8 mouse cellular contexts compared by ENCODE assay signal in the genomic region with DNA sequence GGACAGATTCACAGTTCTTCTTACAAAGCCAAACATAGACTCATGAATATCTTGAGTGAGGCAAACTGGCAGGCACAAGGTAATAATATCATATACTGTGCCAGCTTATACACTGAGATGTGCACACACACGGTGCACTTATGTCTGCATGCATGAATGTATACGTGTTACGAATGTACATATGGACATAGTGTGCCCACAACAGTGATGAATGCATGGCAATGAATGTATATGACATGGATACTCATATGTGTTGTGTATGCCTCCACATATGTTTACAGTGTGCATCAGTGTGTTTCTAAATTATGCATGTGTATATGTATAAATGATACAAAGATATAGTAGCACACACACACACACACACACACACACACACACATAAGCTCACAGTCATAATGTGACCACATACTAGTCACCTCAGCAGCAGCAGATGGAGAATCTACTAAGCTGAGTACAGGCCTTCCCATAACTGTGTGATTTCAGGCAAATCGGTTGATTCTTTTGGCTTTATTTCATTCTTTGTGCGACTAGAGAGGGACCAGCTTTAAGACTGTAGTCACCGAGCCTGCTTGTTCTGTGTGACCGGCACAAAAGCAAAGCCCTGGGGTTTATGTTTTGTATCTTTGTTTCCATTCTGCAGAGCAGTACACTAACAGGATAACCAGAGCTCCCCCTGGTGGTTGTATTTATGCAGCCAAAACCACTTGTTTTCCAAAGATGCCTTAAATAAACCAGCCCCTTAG.
A peak's percentile ranks its signal among the peaks of the same experiment; 100 is the strongest.
DNase-seq lines count a peak whose midpoint lies in the region; ATAC-seq and TF ChIP-seq lines count a peak whose summit lies in the region.

No protein-coding gene starts in this region.

- no peak overlapping the region for H3K27ac ChIP-seq in thymus, adult 2 months (ENCODE audit: control insufficient read depth, insufficient read depth, low read length)
- H3K27ac ChIP-seq in intestine, embryonic 14.5 days (ENCODE audit: low read depth): no peak overlapping the region
- peak overlapping the region; percentile 68; the same call in 1 of the 2 replicates for H3K27ac ChIP-seq in midbrain, embryonic 10.5 days (replicated peaks)

- H3K9ac ChIP-seq in intestine, embryonic 14.5 days (ENCODE audit: low read length): no peak overlapping the region

- WGBS in thymus, adult 2 months: 54% methylated on average over 7 of the region's 7 CpGs
- 50% methylated on average over 7 of the region's 7 CpGs for WGBS in intestine, embryonic 14.5 days
- WGBS in midbrain, embryonic 10.5 days: 47% methylated on average over 7 of the region's 7 CpGs

- no peaks in the 10 kb centered on the region for H3K9me3 ChIP-seq in intestine, embryonic 14.5 days (ENCODE audit: control insufficient read depth, low read length)
- H3K9me3 ChIP-seq in midbrain, embryonic 10.5 days (replicated peaks): no peaks in the 10 kb centered on the region

- no peak for TF ChIP-seq CTCF in thymus, adult 2 months (IDR thresholded peaks at IDR 0.05; ENCODE audit: borderline replicate concordance, control insufficient read depth, extremely low read depth, insufficient read depth, low read length, poor library complexity)

- no peak overlapping the region for H3K4me3 ChIP-seq in thymus, adult 2 months (ENCODE audit: control insufficient read depth, insufficient read depth, low read length)
- no peak overlapping the region for H3K4me3 ChIP-seq in intestine, embryonic 14.5 days (ENCODE audit: low read depth, low read length)
- H3K4me3 ChIP-seq in midbrain, embryonic 10.5 days: no peak overlapping the region

- H3K4me1 ChIP-seq in thymus, adult 2 months (replicated peaks; ENCODE audit: control insufficient read depth, insufficient read depth, low read length): no peaks in the 10 kb centered on the region
- H3K4me1 ChIP-seq in intestine, embryonic 14.5 days (replicated peaks; ENCODE audit: control insufficient read depth, insufficient read depth, low read length): no peaks in the 10 kb centered on the region
- H3K4me1 ChIP-seq in midbrain, embryonic 10.5 days: no peaks in the 10 kb centered on the region

- ATAC-seq in common myeloid progenitor, adult 5-6 weeks (replicated peaks; ENCODE audit: low read depth, poor library complexity, severe bottlenecking): peak; percentile 72; the same call in 1 of the 2 replicates
- ATAC-seq in intestine, embryonic 14.5 days (replicated peaks; ENCODE audit: low FRiP score, low TSS enrichment, low read depth): peak; percentile 63

- H3K27me3 ChIP-seq in thymus, adult 2 months (ENCODE audit: control insufficient read depth, insufficient read depth, low read length): no peaks in the 10 kb centered on the region
- H3K27me3 ChIP-seq in intestine, embryonic 14.5 days (replicated peaks; ENCODE audit: control insufficient read depth, insufficient read depth, low read length): no peaks in the 10 kb centered on the region; the same call in 1 of the 2 replicates
- H3K27me3 ChIP-seq in midbrain, embryonic 10.5 days (ENCODE audit: low read depth, poor library complexity, severe bottlenecking): peaks cover 44% of the 10 kb centered on the region

- H3K36me3 ChIP-seq in thymus, adult 2 months (ENCODE audit: control insufficient read depth, insufficient read depth, low read length): no peaks in the 10 kb centered on the region
- H3K36me3 ChIP-seq in intestine, embryonic 14.5 days (ENCODE audit: control insufficient read depth, insufficient read depth, low read length): no peaks in the 10 kb centered on the region
- no peaks in the 10 kb centered on the region for H3K36me3 ChIP-seq in midbrain, embryonic 10.5 days

- no peak for TF ChIP-seq POLR2A in thymus, adult 2 months (IDR thresholded peaks at IDR 0.05; ENCODE audit: control insufficient read depth, extremely low read depth, insufficient read depth, low read length, poor library complexity)

- intact Hi-C loops in gastrocnemius, postnatal 36 days (cut with DNase I): no loop called here

- H3K4me2 ChIP-seq in intestine, embryonic 14.5 days (ENCODE audit: low read length): no peak overlapping the region

- DNase-seq in thymus, adult 2 months: peak; percentile 18
- no peak for DNase-seq in thymus, adult 18-20 months
- DNase-seq in gastrocnemius, postnatal 36 days: peak; percentile 22 to 44
- peak; percentile 83 for DNase-seq in intestine, embryonic 14.5 days (ENCODE audit: low spot score)
- DNase-seq in left cerebral cortex, adult 8-10 months (ENCODE audit: low spot score in 2 of 2): peak; percentile 37 to 56
- DNase-seq in midbrain, embryonic 10.5 days (ENCODE audit: low spot score): peak; percentile 65
- DNase-seq in spleen, postnatal 10 days (ENCODE audit: low spot score in 2 of 2): peak; percentile 17 to 53

Comparison
In these comparisons a context has a peak if more than half of its experiments do, and no peak if none do; other contexts are left out.
1. DNase-seq: peak in thymus, adult 2 months (single experiment), gastrocnemius, postnatal 36 days (2 of 2), intestine, embryonic 14.5 days (single experiment), left cerebral cortex, adult 8-10 months (2 of 2), midbrain, embryonic 10.5 days (single experiment) and spleen, postnatal 10 days (2 of 2); none in thymus, adult 18-20 months (0 of 2).